Mouse (Mus musculus) C2C12 (cell line): ENCODE measurements around the gene Tspan14.

ENCODE experiments used
- CEBPB ChIP-seq: IDR thresholded peaks from one replicate; pipeline ENCODE4 v1.6.1; 2011; ENCODE audit warnings: low read depth, mild to moderate bottlenecking, control low read depth, moderate library complexity
- CTCF ChIP-seq: IDR thresholded peaks from one replicate; pipeline ENCODE4 v1.5.1; 2011; ENCODE audit not compliant: control insufficient read depth, insufficient read depth, insufficient read length
- FOSL1 ChIP-seq: IDR thresholded peaks from one replicate; pipeline ENCODE4 v1.8.0; 2011; ENCODE audit warnings: mild to moderate bottlenecking, low read length; ENCODE audit not compliant: poor library complexity, insufficient read depth, severe bottlenecking
- MYOD1 ChIP-seq: IDR thresholded peaks from one replicate; pipeline ENCODE4 v1.6.1; 2011; ENCODE audit warnings: low read depth; ENCODE audit not compliant: control insufficient read depth, insufficient read length
- MYOG ChIP-seq: IDR thresholded peaks from one replicate; pipeline ENCODE4 v1.6.1; 2011; ENCODE audit not compliant: control insufficient read depth, insufficient read length; ENCODE audit errors: extremely low read depth

DNA sequence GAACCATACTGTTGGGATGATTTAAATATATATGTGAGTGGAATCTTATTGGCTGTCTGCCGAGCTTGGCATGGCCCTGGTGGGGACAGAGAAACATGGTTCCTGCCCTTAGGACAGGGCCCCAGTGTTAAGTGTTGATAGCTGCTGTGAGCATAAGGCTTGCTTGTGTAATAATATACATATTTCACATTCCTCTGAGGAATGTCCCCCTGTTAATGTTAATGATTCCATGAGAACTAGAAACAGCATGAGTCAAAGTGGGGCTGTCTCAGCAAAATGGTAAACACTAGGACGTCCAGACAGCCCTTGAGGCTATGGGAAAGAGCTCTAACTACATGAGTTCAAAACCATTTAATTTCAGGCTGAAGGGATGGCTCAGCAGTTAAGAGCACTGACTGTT lies 20.6 kb upstream of the Tspan14 start:
- no peak for TF ChIP-seq CTCF
- no peak for TF ChIP-seq MYOD1
- no peak for TF ChIP-seq CEBPB
- no peak for TF ChIP-seq MYOG
- no peak for TF ChIP-seq FOSL1
